Mouse (Mus musculus) kidney, postnatal 25 days (tissue): Measurements from ENCODE around the gene Mcoln1.

Experiments used
- DNase-seq, 2 experiments: peaks; one replicate each; pipeline ENCODE4 v3.0.0; 2021; ENCODE audit warnings: mixed read lengths in 2 of 2

Gene Mcoln1

DNA sequence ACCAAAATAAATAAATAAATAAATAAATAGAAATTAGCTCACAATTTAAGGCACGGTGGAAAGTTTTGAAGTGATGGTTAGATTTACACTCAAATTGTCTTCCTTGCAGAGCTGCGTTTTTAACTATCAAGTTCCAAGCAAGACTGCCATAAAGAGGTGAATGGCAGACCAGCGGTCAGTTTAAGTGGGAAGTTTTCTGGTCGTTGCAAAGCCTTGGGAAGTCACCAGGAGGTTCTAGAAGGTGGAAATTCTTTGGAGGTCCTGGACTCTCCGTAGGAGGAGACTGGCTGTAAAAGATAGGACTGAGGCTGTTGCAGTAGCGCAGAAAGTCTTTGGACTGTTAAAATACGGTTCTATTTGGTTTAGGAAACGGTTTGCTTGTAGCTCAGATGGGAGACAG, 506 bp upstream of the Mcoln1 start:
- no peak for DNase-seq

DNA sequence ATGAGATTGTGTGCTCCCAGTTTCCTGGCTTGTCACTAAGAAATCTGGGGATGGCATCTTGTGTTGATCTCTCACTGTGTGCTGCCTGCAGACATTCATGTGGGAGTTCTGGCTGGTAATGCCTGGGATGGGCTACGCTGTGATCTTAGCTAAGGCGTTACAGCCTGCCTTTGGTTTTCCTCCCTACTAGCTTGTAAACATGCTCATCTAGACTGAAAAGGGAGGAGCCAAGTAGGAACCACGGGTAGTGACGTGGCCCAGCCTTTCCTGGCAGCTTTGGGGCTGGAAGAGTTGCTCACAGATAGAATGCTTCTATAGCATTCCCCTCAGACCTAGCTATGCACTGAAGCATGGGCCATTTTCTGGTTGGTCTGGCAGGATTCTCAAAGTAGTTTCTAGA, 2.0 kb downstream of the Mcoln1 start:
- no peak for DNase-seq

DNA sequence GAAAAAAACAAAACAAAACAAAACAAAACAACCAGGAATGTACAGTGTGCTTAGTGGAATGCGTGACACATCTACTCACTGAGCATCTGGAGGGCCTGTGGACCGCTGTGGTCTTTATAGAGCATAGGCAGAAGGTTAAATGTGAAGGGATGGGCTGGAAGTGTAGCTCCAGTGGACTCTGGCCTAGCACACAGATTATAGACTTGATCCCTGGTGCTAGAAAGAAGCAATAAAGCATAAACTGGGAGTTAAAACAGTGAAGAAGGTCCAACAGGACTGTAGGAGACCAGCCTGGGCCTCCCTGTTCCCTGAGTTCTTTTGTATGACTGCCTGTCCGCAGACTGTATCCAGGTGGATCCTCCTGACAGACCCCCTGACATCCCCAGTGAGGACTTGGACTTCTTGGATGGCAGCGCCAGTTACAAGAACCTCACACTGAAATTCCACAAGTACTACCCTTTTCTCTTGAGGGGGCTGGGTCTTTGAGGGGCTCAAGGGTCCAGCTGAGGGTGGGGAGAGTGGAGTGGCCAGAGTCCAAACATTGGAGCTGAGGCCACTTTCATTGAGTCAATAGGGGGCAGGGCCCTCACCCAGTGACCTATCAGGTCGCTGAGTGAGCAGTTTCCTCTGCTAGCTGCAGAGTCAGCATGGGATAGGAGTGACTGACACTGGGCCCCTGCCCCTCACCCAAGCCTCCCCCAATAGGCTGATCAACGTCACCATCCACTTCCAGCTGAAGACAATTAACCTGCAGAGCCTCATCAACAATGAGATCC, 7.9 kb downstream of the Mcoln1 start:
- peak; percentile 26 to 61 for DNase-seq

DNA sequence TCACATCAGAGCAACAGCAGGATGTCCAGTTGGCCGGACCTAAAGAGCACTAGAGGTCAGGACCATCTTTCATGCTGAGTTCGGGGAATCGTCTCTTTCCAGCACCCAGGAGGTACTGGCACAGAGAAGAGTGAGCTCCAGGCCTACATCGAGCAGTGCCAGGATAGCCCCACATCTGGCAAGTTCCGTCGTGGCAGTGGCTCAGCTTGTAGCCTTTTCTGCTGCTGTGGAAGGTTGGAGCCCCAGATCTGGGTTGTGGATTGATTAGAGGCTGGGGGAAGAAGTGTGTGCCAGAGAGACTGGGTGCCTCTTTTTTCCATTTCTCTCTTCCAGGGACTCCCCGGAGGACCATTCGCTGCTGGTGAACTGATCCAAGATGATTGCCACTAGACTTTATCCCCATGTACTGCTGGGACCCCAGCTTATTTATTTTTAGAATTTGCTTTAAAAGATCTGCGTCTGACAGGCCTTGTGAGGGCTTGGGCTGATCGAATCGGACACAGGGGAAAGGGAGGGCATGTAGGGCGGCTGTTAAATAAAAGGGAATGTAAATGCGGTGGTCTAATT, 14.5 kb downstream of the Mcoln1 start:
- DNase-seq: no peak

DNA sequence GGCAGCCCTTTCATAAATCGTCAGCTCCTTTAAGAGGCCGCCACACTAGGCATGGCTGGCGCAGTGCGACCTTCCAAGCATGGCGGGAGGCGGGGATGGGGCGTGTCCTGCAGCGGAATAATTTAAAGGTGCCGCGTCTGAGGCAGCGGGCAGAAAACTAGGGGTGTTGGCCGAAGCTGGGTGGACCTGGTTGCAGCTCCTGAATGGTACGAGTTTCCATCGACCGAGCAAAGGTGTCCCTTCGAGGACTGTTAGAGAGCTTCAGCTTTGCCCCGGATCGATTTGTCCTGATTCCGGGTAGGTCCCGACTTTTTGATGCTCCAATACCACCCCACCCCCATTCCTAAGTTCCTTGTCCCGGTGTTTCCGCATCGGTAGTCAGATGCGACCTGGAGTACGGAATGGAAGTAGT, 15.0 kb downstream of the Mcoln1 start, which contains the start of gene Pnpla6:
Gene Pnpla6 (plus strand): TSS at position 125 of the 412 bp plus-strand sequence.
- DNase-seq: peak; percentile 95 to 96

DNA sequence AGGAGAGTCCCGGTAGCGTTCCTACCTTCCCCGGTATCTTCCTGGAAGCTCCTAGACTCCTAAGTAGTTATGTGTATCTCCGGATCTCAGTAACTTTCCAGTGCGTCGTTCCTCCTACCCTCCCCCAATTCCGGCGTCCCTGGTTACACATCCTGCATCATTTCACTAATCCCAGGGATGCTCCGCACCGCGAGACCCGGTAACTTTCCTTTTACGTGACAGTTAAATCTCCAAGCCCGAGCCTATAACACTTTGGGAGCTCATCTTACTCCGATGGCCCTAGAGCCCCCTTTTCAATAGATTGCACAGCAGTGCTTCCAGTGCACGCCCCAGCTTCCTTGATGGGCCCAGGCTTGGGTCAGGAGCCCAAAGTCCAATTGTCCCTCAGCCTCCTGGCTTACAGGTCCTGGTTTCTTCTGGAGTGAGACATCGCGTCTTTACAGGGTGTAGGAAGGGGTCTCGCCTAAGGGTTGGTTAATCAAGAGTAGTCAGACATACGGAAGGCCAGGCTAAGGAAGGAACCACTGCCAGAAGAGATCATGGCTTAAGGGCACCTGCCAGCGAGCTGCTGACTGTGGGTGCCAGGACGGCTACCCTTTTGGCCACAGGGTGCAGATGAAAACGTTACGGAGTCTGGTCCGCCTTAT, 15.6 kb downstream of the Mcoln1 start:
- DNase-seq: peak; percentile 63 to 71

DNA sequence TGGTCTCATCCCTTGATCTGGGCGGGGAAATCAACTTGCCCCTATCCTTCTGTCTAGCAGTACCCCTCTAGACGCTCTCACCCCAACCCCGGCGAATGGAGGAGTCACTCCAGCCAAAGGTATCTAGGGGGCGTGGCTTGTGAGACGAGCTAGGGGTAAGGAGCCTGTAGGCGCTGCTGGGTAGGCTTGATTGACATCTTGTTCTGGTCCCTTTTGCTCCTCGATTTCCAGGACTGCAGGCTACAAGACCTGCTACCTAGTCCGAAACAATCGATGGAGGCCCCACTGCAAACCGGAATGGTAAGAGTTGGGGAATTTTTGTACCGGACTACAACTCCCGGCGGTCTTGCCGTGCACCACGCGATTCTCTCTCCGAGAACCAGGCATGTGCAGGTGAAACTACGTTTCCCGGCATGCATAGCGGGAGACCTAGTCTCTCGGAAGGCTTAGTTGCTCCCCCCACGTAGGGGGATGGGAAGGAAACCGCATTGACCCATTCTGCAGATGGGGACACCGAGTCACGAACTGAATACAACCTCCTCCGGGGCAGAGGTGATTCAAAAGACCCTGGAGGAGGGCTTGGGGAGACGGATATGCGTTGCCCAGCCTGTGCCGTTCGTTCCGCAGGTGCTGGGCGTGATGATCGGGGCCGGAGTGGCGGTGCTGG, 16.3 kb downstream of the Mcoln1 start:
- DNase-seq: peak; percentile 97 to 98

DNA sequence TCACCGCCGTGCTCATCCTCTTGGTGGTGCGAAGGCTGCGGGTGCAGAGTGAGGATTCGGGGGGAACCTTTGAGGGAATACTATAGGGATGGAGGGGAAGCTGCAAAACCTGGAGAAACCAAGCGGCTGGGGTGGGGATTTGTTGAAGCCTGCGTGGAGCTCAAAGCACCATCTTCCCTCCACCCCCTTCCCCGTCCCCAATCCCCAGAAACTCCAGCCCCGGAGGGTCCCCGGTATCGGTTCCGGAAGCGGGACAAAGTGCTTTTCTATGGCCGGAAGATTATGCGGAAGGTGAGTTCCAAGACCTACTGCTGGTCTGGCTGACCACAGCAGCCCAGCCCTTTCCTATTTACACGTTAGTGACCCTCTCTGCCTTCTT, 16.8 kb downstream of the Mcoln1 start:
- peak in 1 of 2 experiments; percentile 49 for DNase-seq

DNA sequence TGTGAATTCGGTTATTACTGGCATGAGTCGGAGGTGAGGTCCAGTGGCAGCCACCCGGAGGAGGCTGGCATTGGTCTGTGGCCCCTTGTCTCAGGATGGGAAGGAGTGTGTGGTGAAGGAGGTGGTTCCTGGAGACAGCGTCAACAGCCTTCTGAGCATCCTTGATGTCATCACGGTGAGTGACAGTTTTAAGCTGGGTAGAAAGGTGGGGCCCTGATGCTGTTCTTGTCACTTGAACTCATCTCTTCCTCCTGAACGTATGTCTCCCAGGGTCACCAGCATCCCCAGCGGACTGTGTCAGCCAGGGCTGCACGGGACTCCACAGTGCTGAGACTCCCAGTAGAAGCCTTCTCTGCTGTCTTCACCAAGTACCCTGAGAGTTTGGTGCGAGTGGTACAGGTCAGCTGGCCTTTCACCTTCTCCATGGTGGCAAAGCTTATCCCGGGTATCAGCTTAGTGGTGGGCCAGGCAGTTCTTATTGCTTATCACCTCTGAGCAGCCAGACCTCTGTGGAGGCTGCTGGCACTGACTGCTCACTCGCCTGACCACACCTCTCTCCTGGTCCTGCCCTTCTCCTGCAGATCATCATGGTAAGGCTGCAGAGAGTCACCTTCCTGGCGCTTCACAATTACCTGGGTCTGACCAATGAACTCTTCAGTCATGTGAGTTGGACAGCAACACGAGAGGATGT, 21.9 kb downstream of the Mcoln1 start:
- DNase-seq: no peak

DNA sequence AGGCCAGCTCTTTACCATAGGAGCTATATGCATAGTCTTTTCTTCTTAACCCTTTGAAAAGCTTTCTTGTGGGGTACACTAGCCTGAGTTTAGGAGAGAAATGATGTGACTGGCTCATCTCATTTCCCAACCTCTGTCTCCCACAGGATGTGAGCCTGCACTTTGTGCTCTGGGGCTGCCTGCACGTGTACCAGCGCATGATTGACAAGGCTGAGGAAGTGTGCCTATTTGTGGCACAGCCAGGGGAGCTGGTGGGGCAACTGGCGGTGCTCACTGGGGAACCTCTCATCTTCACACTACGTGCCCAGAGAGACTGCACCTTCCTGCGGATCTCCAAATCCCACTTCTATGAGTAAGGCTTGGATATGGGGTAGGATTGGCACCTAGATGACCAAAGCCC, 30.6 kb downstream of the Mcoln1 start:
- DNase-seq: no peak

DNA sequence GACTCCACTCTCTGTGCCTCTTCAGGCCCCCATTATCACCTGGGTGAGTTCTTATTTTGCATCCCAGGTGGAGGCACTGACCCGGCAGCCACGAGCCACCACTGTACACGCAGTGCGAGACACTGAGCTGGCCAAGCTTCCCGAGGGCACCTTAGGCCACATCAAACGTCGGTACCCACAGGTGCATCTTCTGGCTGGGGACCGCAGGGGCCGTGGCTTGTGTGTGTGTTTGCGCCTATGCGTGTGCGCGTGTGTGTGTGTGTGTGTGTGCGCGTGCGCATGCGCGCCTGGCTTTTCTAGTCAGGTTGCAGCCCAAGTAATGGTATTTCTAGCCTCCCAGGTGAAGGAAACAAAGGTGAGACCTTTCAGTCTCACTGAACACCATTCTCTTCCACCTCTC, 31.7 kb downstream of the Mcoln1 start:
- no peak for DNase-seq

DNA sequence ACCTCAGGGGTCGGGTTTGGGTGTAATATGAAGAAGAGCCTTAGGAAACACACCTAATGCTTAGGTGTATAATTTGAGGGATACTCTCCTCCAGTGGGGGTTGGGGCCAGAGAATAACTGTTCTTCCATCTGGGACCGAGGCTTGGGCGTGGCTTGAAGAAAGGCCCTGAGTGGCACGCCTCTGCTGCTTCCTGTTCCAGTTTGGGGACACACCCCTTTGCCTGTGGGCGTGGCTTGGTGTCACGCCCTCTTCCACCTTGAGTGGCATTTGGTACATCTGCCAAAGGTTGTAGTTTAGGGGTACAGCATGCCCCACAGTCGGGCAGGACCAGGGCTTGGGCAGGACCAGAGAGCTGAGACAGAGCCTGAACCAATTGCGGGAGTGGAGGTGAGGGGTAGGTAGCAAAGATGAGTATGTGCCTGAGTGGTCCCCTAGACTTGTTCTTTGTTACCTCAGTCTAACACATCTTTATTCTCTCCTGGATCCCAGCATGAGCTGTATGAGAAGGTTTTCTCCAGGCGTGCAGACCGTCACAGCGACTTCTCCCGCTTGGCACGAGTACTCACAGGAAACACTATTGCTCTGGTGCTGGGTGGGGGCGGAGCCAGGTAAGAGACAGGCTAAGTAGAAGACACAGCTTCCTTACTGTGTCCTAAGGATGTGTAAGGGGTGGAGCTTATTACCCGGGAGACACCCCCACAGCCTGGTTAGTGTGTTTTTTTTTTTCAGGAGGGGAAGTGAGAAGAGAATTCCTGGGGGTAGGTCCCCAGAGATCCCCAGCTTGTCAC, 36.0 kb downstream of the Mcoln1 start:
- no peak for DNase-seq

DNA sequence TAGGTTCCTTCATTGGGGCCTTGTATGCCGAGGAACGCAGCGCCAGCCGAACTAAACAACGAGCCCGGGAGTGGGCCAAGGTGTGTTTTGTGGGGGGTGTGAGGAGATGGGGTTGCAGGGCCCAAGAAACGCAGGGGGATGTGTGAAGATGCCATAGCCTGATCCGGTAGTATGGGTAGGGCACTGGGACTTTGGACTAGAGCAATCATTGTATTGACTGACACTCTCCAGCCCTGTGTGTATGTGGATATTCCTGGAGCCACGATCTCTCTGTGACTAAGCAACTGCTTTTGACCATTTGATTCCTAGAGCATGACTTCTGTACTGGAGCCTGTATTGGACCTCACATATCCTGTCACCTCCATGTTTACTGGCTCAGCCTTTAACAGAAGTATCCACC, 36.7 kb downstream of the Mcoln1 start:
- DNase-seq: no peak

DNA sequence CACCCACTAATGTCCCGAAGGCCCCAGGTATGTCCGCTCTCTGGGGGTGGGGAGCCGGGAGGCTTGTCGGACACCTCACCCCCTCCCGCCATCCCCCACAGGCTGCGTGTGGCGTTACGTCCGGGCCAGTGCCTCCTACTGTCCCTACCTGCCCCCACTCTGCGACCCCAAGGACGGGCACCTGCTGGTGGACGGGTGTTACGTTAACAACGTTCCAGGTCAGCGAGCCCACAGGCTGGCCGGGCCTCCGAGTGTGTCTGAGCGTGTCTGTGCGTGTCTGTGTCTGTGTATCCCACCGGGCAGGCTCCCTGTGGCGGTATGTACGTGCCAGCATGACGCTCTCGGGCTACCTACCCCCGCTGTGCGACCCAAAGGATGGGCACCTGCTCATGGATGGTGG, 37.4 kb downstream of the Mcoln1 start:
- no peak for DNase-seq

DNA sequence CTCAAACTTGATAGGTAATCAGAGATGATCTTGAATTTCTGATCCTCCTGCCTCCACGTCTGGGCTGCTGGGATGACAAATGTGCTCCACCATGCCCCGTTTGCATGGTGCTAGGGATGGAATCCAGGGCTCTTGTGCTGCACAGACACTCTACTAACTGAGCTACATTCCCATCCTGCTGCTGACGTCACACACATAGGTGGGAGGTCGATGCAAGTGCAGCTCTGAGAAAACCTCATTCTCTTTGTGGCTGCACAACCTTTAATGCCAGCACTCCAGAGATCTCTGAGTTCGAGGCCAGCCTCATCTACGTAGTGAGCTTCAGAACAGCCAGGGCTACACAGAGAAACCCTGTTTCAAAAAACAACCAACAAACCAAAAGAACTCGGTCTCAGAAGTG, 38.9 kb downstream of the Mcoln1 start:
- DNase-seq: no peak

DNA sequence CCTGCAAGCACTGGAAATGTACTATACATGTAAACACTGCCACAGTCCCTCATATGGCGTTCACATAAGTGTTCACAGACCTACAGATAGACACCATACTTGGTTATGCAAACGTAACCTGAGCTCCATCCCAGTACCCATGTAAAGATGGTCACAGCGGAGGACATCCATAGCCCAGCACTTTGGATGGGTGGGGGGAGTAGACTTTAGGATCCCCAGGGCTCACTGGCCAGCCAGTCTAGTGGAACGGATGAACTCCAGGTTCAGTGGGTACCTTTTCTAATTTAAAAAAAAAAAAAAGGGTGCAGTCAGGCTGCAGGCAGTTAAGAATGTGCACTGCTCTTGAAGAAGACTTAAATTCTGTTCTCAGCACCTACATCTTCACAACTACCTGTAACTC, 39.8 kb downstream of the Mcoln1 start:
- no peak for DNase-seq

DNA sequence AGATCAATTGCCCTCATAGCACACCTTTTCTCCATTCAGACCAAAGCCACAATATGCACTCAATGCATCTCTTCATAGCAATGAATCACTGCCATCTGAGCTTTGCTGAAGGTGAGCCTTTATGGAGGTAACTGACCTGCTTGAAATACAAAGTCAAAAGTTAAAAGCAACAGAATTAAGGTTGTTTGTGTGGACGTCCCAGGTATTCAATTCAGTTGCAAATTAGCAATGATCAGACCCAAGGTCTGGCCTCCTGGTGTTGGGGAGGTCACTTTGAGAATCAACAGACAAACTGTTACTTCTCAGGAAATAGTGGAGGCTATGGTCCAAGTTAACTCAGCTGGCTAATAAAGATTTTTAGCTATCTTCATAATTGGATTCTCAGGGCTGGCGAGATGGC, 46.3 kb downstream of the Mcoln1 start:
- DNase-seq: no peak

DNA sequence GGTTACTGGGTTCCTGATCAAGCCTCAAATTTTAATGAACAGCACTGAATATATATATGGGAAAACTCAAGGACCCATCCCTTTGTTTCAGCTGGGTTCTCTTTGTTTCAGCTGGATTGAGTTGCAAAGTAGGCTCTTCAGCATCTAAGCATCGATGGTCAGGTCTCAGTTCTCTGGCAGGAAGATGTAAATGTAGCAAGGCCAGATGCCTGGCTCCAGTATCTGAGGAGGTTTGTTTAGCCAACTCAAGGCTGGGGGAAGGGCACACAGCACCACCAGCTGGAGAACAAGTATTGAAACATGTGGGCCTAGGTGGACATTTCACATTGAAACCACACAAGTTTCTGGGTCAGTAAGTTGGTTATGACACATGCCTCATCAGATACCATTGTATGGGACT, 52.0 kb downstream of the Mcoln1 start:
- no peak for DNase-seq

DNA sequence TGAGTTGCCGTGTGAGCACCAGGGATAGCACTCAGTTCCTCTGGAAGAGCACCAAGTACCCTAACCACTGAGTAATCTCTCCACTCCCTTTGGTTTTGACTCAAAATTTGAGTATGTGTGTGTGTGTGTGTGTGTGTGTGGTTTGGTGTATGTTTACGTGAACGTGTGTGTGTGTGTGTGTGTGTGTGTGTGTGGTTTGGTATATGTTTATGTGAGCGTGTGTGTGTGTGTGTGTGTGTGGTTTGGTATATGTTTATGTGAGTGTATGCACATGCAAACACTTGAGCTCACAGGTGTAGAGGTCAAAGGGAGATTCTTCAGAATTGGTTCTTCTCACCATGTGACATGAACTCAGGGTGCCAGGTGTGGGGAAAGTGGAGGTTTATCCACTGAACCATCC, 55.9 kb downstream of the Mcoln1 start:
- DNase-seq: no peak
